Mouse (Mus musculus) stomach, postnatal 0 days (tissue): Measurements from ENCODE around the gene Plac1.

ENCODE experiments used
- CTCF ChIP-seq: IDR thresholded peaks from 2 replicates; pipeline ENCODE4 v1.5.1; 2016; ENCODE audit warnings: antibody characterized with exemption, low read depth, mild to moderate bottlenecking, moderate library complexity
- EP300 ChIP-seq: optimal IDR thresholded peaks from 2 replicates; pipeline ENCODE3; 2016; ENCODE audit warnings: antibody characterized with exemption

DNA sequence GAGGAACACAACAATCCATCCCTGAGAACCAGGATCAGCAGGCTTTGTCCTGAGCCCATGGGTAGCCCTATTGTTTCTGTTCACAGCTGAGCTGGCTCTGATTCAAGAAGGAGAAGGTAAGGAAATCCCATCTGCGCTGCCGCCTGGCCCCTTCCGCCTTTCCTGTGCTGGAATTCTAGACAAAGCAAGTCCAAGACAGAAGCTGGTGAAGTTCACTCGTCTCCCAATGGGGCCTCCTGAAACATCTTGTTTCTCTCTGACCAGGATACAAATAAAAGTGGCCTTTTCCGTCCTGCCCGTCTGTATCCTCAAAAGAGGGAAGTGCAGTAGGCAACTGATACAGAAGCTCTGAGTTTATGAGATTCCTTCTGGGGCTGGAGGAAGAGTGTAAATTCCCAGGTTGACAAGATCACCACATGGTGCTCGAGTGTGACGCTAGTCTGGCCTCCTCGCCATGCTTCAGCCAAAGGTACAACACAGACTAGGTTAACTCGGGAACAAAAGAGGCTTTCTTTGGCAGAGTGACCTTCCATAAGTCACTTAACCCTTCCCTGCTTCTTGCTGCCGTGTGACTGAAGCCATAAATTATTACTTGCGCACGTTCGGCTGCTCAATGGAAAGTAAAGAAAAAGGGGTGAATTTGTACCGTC is 73.5 kb downstream of the Plac1 start:
- TF ChIP-seq CTCF (no peak), EP300 (no peak)
